Mouse (Mus musculus) adrenal gland, adult 18-20 months (tissue): Measurements from ENCODE around the gene Rarres1. TPM values are rescaled to one million over a fixed set of nuclear protein-coding genes. Genes with fewer than 3 reads are reported as not detected.

Source experiments
- DNase-seq, 2 experiments: peaks; one replicate each; pipeline ENCODE4 v3.0.0; 2021 to 2022; ENCODE audit warnings: low spot score in 2 of 2
- total RNA-seq, 2 experiments: library from RNA; stranded (reverse); gene quantifications; 1 replicate in 1 of 2; 2 replicates in 1 of 2; pipeline ENCODE4 v1.2.3; 2021

Rarres1 gene
- total RNA-seq, 2 experiments from 2014 or later = 0.23 to 0.83 TPM

GRCm38 (mm10) chr3:67493132-67493531, 22.2 kb downstream of the Rarres1 start:
- DNase-seq = no peak

GRCm38 (mm10) chr3:67492086-67492869, 23.0 kb downstream of the Rarres1 start:
- DNase-seq = no peak

GRCm38 (mm10) chr3:67490156-67490555, 25.2 kb downstream of the Rarres1 start:
- no peak for DNase-seq

DNA sequence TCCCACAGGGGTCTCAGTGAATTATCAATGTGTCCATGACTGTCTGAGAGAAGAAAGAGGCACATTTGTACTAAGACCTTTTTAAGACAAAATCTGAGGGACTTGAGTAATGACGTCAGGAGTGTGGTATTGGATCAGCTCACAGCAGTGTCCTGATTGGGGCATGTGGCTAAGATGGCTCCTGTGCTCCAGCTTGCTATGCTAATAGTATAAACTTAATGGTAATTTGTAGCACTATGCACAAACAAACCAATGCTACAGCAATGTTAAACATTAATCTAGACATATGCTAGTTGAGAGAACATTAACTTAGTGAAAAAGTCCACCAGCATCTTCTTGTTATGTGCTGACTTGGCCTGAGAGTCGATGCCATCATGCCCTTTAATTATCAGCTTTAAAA, 30.1 kb downstream of the Rarres1 start:
- no peak for DNase-seq

DNA sequence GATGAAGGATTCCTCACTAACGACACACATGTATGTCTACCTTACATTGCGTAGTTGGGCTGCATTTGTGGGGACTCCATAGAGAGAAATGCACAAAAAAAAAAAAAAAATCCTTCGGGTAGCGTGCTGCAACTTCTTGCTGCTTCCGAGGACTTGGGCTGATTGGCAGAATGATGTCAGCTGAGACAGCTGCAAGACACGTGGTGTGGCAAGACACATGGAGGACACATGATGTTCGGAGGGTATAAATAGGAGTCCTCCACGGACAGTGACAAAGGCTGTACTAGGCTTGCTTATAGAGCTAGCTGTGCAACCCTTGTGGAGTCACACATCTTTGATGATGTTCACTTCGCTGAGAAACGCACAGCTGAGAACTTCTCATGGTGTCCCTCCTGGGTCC, 32.9 kb downstream of the Rarres1 start:
- no peak for DNase-seq

- DNase-seq = no peak
These were observed 35.5 kb downstream of the Rarres1 start for GRCm38 (mm10) chr3:67479806-67480205.

- no peak for DNase-seq
These were observed 41.9 kb downstream of the Rarres1 start for GRCm38 (mm10) chr3:67473438-67473837.

DNA sequence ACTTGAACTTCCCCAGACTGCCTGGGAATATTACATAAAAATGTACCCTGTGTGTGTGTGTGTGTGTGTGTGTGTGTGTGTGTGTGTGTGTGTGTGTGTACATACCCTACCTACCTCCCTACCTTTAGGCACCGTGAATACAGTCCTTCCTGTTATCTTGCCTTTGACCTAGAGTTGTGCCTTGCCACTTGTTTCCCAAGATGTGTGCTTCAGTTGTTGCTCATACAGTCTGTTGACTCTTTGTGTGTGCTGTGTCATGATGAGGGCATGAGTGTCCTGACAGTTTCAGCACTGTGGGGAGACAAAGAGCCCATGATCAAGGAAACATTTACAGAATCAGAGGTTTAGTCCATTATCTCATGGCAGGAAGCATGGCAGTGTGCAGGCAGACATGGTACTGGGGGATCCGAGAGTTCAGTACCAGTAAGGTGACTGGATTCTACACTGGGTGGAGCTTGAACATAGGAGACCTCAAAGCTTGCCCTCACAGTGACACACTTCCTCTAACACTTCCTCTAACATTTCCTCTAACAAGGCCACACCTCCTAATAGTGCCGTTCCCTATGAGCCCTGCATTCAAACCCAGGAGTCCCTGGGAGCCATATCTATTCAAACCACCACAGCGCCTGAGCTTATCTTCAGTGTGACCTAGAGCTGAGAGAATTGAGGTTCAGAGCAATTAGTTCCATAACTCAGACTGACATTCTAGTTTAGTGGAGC, 43.8 kb downstream of the Rarres1 start:
- DNase-seq = no peak

- no peak for DNase-seq
These were observed 48.0 kb downstream of the Rarres1 start for GRCm38 (mm10) chr3:67467281-67467680.

GRCm38 (mm10) chr3:67466576-67466975, 48.7 kb downstream of the Rarres1 start:
- no peak for DNase-seq

- DNase-seq = peak; percentile 64 to 73
These were observed 51.6 kb downstream of the Rarres1 start, which contains the start of gene Lxn for GRCm38 (mm10) chr3:67463450-67464372. Lxn (minus strand) TSS chr3:67463926.

- DNase-seq = no peak
These were observed 52.3 kb downstream of the Rarres1 start for GRCm38 (mm10) chr3:67463001-67463400.

GRCm38 (mm10) chr3:67462578-67462977, 52.7 kb downstream of the Rarres1 start:
- DNase-seq = no peak

- no peak for DNase-seq
These were observed 53.3 kb downstream of the Rarres1 start for GRCm38 (mm10) chr3:67462015-67462414.

DNA sequence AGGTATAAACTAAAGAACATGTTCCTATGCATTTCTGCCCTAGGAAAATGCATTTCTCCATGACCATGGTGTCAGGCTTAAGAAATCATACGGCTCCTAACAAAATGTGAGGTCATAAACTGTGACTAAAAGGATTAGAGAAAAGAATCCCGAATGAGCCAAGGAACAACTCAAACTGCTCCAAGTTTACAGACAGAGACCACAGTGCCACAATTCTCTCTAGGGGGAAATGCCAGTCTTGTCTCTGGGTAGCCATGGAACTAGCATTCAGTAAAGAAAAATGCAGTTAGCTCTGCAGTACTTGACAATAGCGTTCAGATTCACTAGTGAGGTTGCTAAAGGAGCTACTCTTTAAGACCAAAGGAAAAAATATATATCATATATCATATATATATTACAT, 55.4 kb downstream of the Rarres1 start:
- DNase-seq = no peak

DNA sequence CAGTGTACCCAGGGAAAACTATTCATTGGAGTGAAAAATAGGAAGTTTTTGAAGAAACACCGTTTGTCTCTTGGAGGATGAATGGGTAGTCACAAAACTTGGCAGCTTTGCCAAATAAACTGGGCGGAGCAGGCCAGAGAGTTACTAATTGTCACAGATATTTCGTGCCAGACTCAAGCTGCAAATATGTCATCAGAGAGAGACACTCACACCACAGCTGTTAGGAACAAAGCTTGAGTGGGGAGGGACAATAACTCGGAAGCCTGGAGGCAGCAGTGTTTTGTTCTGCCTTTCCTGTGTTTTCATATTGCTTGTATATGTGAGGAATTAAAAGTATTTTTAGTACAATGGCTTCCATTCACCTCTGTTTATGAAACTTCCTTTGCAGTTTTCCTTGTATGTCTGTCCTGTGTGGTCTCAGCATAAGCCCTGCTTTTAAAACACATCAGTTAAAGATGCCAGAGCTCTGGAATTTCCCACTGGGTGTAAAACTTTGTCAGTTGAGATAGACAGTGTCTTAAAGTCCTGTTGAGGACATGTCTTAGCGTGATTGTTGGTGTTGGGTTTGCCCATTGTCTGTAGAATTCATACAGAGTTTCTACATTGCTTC, 64.6 kb downstream of the Rarres1 start:
- DNase-seq = no peak

DNA sequence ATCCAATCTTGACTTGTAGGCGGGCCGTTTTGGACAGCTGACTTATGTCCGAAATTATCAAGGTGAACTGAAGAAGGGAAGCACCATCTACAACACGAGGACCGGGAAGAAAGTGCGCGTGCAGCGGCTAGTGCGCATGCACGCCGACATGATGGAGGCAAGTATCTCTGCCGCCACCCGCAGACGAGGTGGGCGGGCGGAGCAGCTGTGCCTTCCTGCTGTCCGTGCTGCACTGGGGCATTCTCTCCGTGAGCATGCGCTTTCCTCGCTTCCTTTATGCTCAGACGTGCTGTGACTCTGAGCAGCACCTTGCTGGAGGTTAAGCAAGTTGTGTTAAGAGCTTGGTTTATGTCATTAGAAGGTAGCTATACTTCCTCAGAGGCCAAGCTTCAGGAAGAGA, 65.7 kb downstream of the Rarres1 start:
- no peak for DNase-seq

- no peak for DNase-seq
These were observed 68.2 kb downstream of the Rarres1 start for GRCm38 (mm10) chr3:67447143-67447542.

DNA sequence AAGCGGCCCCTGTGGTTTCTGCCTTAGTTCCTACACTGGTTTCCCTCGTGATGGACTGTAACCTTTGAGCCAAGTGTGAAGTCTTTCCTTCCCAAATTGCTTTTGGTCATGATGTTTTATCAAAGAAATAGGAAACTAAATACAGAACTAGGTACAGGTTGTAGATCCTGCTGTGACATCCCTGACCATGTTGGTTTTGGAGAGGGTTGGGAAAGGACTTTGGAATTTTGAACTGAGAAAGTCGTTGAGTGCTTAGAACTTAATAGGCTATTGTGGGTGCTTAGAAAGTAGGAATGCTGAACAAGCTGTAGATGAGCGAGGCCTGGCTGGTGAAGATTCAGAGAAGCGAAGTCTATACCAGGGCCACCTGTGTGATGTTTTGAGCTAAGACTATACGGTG, 81.3 kb downstream of the Rarres1 start:
- no peak for DNase-seq

DNA sequence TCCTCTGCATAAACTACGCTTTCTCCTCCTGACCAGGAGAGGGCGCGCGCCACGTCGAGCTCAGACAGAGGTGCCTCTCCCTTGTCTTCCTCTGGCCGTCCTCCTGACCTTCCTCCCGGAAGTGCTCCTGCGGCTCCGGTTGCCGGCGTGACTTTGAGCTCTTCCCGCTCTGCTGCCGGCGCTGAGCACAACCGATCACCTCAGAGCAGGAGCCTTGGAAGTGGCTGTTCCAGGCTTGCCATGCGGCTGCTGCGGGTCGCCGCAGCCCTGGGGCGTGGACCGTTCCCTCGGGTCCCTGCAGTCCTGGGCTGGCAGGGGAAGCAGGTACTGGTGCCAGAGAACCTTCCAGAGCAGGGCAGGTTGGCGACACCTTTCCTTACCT, 85.3 kb downstream of the Rarres1 start, which contains the start of gene Gfm1:
TSS of gene Gfm1 (plus strand) at position 98 of the 382 bp plus-strand sequence.
- DNase-seq = peak; percentile 85 to 89
